Mouse (Mus musculus) forelimb bud, embryonic 11.5 days (tissue): ENCODE data around the gene Pced1a.
"Not testable (repeated sequence)": the region's sequence is repeated elsewhere in the genome, so short reads cannot be mapped to it uniquely, and the experiment has no call there.

Experiments used
- DNase-seq: peaks from one replicate; pipeline ENCODE4 v3.0.0-alpha.2; 2012; ENCODE audit warnings: low read depth, low spot score

Gene Pced1a

DNA sequence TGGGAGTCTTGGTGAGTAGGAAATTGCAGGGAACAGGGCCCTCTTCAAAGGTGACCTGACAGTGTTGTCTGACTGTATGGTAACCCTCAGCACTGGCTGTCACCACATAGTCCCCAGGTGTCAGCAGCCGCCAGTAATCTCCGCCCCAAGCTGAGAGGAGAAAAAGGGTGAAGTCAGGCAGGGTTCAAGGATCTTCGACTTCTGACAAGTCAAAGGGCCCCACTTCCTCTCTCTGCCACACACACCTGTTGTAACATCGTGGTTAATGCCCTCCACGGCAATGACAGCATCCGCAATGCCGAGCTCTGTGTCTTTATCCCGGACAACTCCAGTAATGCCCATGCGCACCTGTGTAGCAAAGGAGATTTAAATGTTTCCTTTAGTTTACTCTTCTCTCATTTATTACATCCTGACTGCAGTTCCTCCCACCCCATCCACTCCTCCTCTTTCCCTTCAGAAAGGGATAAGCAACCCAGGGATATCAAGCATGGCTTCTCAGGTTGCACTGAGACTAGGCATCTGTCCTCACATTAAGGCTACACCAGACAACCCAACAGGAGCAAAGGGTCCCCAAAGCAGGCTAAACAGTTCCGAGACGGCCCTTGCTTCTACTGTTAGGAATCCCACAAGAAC is 33.4 kb downstream of the Pced1a start:
- no peak for DNase-seq

DNA sequence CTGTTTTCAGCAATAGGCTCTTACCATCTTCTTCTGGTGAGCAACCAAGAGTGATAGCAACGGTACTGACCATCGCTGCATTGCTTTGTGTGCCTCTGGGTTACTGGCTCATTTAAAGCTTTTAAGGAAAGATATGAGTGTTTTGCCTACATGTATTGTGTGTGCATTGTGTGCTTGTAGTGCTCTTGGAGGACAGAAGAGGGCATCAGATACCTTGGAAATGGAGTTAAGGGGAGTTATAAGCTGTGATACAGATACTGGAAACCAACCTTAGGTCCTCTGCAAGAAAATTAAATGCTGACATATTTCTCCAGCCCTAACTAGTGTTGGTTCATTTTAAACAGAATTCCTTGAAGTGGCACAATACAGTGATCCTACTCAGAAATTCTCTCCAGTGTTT is 35.7 kb downstream of the Pced1a start:
- DNase-seq, result no peak

GRCm38 (mm10) chr2:130386212-130386611 is 38.3 kb downstream of the Pced1a start:
- DNase-seq, result no peak

DNA sequence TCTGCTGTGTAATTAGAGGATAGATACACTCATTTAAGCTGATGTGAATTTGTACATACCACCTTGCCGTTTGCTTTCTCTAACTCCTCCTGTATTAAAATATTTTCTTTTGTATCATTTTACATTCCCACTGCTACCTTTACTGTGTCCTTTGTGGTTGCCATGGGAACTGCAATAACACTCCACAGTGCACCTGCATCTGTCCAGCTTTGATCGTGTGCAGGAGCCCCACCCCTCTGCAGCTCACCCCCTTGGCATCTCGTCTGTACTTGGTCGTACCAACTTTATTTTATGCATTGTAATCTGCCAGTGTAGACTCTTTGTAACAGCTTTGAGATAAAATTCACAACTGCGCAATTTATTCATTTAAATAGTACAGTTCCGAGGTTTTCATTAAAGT is 40.6 kb downstream of the Pced1a start:
- DNase-seq, result peak; percentile 26

DNA sequence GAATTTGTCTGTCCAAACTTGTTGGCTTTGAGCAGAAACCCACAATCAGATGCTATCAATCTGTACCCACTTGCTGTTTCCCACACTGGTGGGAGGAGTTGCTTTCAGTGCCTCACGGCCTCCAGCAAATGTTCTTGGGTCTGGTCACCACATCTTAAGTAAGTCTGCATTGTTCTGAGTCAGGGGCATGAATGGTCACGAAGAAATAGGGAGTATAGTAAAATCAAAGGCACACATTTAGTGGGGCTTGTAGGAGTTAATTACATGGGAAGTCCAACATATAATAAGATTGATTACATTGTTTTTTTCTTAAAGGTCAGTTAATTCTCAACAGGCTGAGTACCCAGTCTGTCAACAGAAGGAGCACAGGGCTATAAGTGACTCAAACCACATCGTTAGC is 41.3 kb downstream of the Pced1a start:
- no peak for DNase-seq

DNA sequence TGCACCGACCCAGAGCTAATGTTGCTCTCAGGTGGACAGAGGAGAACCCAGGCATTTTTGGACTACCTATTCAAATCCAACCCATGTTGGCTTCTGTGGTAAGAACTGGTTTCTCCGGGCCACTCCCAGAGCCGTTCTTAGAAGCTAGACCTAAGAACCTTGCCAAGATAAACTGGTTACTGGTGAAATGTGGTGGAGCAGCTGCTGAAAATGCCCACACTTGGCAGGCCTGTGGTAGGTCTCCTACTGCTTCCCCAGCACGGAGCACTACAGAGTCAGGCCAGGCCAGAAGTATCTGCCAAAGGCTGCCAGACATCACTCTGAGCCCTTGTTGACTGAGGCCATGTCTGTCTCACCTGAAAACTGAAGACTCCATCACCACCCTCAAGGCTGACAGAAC is 49.5 kb downstream of the Pced1a start:
- DNase-seq, result no peak

DNA sequence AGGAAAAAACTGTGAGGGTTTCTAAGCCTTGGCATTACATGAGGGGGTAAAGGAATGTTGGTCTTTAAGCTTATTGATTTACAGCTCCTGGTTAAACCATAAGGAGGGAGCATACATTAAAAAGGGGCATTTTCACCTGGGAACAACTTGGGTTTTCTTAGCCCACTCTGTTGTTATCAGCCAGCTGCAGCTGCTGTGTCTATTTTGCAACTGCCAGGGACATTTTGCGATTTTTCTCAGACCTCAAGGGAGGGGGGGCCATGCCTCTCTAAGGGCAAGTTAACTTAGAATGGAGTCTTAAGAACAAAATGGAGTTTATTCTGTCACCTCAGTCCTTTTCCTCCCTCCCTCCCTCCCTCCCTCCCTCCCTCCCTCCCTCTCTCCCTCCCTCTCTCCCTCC is 51.5 kb downstream of the Pced1a start:
- not testable (repeated sequence) for DNase-seq

GRCm38 (mm10) chr2:130367386-130367785 is 57.1 kb downstream of the Pced1a start:
- no peak for DNase-seq
